9 mouse cellular contexts compared by ENCODE assay signal in the genomic region with DNA sequence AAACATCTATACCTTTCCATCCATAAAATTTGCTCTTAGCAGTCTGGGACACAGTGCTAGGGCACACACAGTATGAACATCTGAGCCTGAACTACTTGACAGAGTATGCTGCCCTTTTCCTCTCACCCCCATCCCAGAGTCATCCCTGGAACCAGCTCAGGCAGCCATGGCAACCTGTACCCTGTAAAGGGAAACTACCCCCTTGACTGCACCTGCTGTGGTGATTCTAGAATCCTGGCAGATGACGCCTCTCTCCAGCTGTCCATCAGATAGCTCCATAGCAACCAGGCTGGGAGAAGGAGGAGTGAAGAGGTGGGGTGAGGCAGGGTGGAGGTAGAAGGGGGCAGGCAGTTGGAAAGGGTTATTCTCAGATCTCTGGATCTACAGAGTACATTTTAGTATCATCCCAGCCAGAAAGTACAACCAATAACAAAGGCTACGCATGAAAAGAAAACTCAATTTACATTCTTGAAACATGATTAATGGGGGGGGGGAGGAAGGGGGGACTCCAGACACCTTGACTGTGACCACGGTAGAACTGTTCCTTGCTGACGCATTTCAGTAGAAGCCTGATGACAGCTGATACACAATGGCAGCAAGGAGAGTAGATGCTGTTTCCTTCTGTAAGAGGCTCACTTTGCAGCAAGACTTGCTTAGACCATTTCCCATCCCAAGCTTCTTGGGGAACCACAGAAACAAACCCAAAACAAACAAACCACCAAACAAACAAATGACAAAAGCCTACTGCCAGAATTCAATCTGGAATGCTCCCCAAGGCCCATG.
DNase-seq lines count a peak whose midpoint lies in the region; ATAC-seq and TF ChIP-seq lines count a peak whose summit lies in the region.
"Had no signal": no experiment of that assay in that cellular context is flagged by ENCODE, and none has a peak within 500 bp of the region (broad histone marks: within the 10 kb centered on the region; RNA-seq: fewer than 3 reads in every experiment).

No protein-coding gene starts in this region.

- no peak overlapping the region for H3K4me2 ChIP-seq in hindbrain, embryonic 13.5 days
- H3K4me2 ChIP-seq in midbrain, postnatal 0 days (ENCODE audit: low read depth, low read length, poor library complexity, severe bottlenecking), result no peak overlapping the region

- TF ChIP-seq CTCF in midbrain, postnatal 0 days (IDR thresholded peaks at IDR 0.05), result no peak

- no peaks in the 10 kb centered on the region for H3K36me3 ChIP-seq in hindbrain, embryonic 13.5 days
- no peaks in the 10 kb centered on the region for H3K36me3 ChIP-seq in midbrain, postnatal 0 days (ENCODE audit: insufficient read depth, low read length)

- H3K9me3 ChIP-seq in hindbrain, embryonic 13.5 days, result no peaks in the 10 kb centered on the region
- H3K9me3 ChIP-seq in midbrain, postnatal 0 days (ENCODE audit: low read length), result no peaks in the 10 kb centered on the region

- ATAC-seq in hindbrain, embryonic 13.5 days (ENCODE audit: low FRiP score), result peak; percentile 76; the same call in 1 of the 2 replicates
- ATAC-seq in midbrain, postnatal 0 days (ENCODE audit: low FRiP score), result peak; percentile 80
- no peak for ATAC-seq in erythroblast, adult 5-6 weeks (replicated peaks; ENCODE audit: low FRiP score, poor library complexity, severe bottlenecking)
- no peak for ATAC-seq in inflammation-experienced regulatory T-cells, adult 6 months

- no peaks in the 10 kb centered on the region for H3K27me3 ChIP-seq in hindbrain, embryonic 13.5 days
- no peaks in the 10 kb centered on the region for H3K27me3 ChIP-seq in midbrain, postnatal 0 days (ENCODE audit: insufficient read depth, low read length)

- peaks cover 8% of the 10 kb centered on the region; the same call in 1 of the 2 replicates for H3K4me1 ChIP-seq in hindbrain, embryonic 13.5 days (replicated peaks)
- H3K4me1 ChIP-seq in midbrain, postnatal 0 days (ENCODE audit: insufficient read depth, low read length), result no peaks in the 10 kb centered on the region

- no peak overlapping the region for H3K27ac ChIP-seq in hindbrain, embryonic 13.5 days
- H3K27ac ChIP-seq in midbrain, postnatal 0 days (ENCODE audit: low read depth, low read length), result no peak overlapping the region

- 36% methylated on average over 4 of the region's 4 CpGs for WGBS in hindbrain, embryonic 13.5 days
- WGBS in midbrain, postnatal 0 days, result 54% methylated on average over 4 of the region's 4 CpGs

- no peak overlapping the region for H3K4me3 ChIP-seq in hindbrain, embryonic 13.5 days
- H3K4me3 ChIP-seq in midbrain, postnatal 0 days (ENCODE audit: low read depth, low read length), result no peak overlapping the region

- H3K9ac ChIP-seq in hindbrain, embryonic 13.5 days, result no peak overlapping the region
- H3K9ac ChIP-seq in midbrain, postnatal 0 days (replicated peaks; ENCODE audit: low read length, poor library complexity, severe bottlenecking), result no peak overlapping the region

- DNase-seq in gastrocnemius, adult 18-20 months (ENCODE audit: low spot score), result peak; percentile 88
- no peak for DNase-seq in gastrocnemius, postnatal 4 days (ENCODE audit: low spot score in 2 of 2)
- DNase-seq in embryo, embryonic 11 days, result peak; percentile 43
- peak; percentile 67 for DNase-seq in midbrain, postnatal 0 days (ENCODE audit: low spot score)
- no peak for DNase-seq in adrenal gland, postnatal 36 days
- DNase-seq: cerebellum, adult 18-20 months had no signal

Comparison
In these comparisons a context has a peak if more than half of its experiments do, and no peak if none do; other contexts are left out.
1. DNase-seq: peak in gastrocnemius, adult 18-20 months (single experiment), embryo, embryonic 11 days (single experiment) and midbrain, postnatal 0 days (single experiment); none in gastrocnemius, postnatal 4 days (0 of 2) and adrenal gland, postnatal 36 days (0 of 2).
2. ATAC-seq: peak in hindbrain, embryonic 13.5 days (single experiment) and midbrain, postnatal 0 days (single experiment); none in erythroblast, adult 5-6 weeks (single experiment) and inflammation-experienced regulatory T-cells, adult 6 months (single experiment).